Mouse (Mus musculus) CD4-positive helper T cell, adult 2 months (primary cell): ENCODE data around the gene Tmem198b.

Experiments used
- DNase-seq: peaks from one replicate; pipeline ENCODE4 v3.0.0-alpha.2; 2012; ENCODE audit warnings: low read depth, missing footprints, low spot score

Tmem198b gene

DNA sequence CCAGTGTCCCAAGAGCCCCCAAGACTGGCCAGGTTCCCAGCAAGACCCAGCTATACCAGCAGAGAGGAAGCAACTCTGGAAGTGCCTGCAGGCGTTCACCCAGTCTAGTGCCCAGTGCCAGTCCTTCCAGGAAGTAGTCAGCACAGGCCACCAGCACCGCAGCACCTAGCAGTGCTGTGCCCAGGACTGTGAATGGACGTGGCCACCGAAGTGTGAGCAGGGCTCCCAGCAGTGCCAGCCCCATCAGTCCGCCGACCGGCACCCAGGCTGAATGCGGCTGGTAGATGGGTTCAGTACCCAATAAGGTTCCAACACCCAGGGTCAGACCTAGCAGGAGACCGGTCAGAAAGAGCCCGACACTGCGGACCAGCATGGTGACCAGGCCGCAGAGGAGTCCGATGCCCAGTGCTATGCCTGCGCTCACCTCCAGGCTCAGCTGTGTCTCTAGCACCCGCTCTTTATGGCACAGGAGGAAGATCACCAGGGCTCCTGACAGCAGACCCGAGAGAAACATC, 2.1 kb downstream of the Tmem198b start:
- DNase-seq = no peak

GRCm38 (mm10) chr10:128798676-128799075, 5.5 kb downstream of the Tmem198b start:
- no peak for DNase-seq

DNA sequence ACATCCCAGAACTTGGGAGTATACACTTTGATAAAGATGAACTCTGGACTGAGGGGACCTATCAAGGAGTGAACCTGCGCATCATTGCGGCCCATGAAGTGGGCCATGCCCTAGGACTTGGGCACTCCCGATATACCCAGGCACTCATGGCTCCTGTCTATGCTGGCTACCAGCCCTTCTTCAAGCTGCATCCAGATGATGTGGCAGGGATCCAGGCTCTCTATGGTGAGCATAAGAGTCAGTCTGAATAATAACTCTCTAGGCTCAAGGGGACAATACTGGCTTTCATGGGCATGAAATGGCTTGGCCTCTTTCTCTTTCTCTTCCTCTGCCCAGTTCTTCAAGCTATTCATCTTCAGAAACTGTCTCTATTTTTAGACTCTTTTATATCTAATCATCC, 8.6 kb downstream of the Tmem198b start:
- no peak for DNase-seq

GRCm38 (mm10) chr10:128794391-128794790, 9.8 kb downstream of the Tmem198b start:
- no peak for DNase-seq

- DNase-seq = no peak
Measured at GRCm38 (mm10) chr10:128793258-128793657, 10.9 kb downstream of the Tmem198b start.

DNA sequence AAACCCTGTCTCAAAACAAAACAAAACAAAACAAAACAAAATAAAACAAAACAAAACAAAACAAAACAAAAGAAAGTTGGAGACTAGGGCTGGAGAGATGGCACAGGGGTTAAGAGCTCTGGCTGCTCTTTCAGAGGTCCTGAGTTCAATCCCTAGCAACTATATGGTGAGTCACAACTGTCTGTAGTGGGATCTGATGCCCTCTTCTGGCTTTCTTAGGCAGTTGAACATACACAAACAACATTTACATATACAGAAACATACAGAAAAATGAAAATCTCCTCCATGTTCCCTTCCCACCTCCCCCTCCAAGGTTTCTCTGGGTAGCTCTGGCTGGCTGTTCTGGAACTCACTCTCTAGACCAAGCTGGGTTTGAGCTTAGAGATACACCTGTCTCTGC, 12.1 kb downstream of the Tmem198b start:
- no peak for DNase-seq

- no peak for DNase-seq
Measured at GRCm38 (mm10) chr10:128790398-128791124, 13.6 kb downstream of the Tmem198b start, which contains the start of gene Mmp19. TSS of gene Mmp19 (plus strand) at chr10:128790910.

- no peak for DNase-seq
Measured at GRCm38 (mm10) chr10:128780200-128780599, 24.0 kb downstream of the Tmem198b start.

GRCm38 (mm10) chr10:128779011-128779795, 25.0 kb downstream of the Tmem198b start:
- DNase-seq = peak; percentile 33

DNA sequence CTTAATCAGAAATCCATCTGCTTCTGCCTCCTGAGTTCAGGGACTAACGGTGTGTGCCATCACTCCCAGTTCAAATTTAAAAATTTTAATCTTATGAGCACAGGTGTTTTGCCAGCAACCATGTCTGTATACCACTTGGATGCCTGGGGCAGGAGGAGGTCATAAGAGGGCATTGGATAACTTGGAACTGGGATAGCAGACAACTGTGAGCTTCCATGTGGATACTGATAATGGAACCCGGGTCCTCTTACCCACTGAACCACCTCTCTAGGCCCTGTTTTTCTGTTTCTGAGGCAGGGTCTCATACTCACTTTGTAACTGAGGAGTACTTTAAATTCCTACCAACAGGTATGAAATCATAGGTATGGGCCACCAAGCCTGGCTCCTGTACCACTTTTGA, 25.7 kb downstream of the Tmem198b start:
- DNase-seq = no peak

- DNase-seq = peak; percentile 13
Measured at GRCm38 (mm10) chr10:128773685-128774084, 30.5 kb downstream of the Tmem198b start.

GRCm38 (mm10) chr10:128772895-128773294, 31.3 kb downstream of the Tmem198b start:
- peak; percentile 21 for DNase-seq
